Mouse (Mus musculus) hindlimb bud, embryonic 11.5 days (tissue): Measurements from ENCODE around the gene Prickle2.
A peak's percentile ranks its signal among the peaks of the same experiment; 100 is the strongest.

Experiments
- DNase-seq: peaks from one replicate; pipeline ENCODE4 v3.0.0-alpha.2; 2012; ENCODE audit warnings: low read depth, low spot score; ENCODE audit errors: extremely low spot score

Prickle2 gene

DNA sequence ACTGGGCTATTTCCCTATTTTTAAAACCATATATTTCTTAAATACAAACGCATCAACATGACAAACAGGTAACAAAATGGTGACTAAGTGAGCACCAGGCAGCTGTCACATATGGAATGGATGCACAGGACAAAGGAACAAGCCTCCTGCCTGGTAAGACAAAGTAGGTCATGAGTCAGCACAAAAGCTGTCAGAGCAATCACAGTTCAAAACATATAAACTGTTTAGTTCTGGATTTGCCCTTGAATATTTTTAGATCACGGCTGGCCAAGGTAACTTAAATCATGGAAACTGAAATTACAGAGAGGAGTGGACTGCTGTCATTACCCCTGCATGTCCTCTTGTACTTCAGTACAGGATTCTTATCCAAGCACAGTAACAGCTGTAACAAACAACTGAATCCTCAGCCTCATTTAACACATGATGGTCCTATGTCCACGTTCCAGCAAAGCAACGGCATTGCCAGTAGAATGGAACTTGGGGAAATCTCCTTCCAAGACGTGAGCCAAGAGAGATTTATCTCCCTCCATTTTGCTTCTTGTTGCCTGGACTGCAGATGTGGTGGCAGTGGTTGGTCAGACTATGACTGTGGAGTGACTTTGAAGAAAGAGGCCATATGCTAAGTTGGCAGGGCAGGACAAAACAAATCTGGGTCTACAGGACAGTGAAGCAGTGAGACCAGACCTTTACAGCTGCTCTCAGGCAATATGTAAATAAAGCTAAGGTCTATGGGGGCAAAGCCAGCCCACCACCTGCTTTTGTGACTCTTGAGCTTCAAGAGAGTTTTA lies 185.7 kb downstream of the Prickle2 start:
- no peak for DNase-seq

DNA sequence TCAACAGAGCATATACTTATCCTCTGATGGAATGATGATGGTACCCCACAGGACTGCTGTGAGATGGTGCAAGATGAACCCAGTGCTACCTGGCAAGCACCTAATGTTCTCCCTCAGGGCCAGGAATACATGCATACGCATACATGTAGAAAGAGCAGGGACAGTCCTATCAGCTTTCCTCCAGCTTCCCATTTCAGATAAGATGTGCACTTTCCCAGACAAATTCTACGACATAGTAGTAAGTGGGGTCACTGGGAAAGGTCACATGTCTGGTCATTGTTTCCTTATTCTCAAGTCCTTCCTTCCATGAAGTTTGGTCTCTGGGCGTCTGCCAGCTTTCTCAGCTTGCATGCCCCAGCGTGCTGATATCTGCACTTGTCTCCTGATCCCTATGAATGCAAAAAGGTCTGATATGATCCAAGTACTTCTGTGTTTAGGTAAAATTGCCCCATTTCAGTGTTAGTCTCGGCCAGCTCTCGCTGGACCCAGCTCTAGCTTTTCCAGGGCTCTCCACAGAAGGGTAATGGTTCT lies 187.5 kb downstream of the Prickle2 start:
- no peak for DNase-seq

DNA sequence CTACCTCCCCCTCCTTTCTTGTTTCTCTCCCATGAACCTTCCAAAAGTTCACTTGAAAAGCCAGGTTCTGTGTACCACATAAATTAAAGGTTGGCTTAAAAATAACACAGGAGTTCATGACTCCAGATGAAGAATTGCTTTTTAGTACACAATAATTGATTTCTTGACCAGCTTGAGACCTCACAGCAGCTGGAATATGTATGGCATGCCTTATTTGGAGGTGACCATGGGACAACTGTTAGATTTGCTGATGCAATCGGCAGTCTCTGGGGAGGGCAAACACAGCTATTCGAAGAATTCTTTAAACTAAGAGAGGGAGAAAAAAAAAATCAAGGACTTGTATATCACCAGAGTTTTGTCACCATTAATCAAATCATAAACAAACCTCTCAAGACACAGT lies 189.0 kb downstream of the Prickle2 start:
- no peak for DNase-seq

DNA sequence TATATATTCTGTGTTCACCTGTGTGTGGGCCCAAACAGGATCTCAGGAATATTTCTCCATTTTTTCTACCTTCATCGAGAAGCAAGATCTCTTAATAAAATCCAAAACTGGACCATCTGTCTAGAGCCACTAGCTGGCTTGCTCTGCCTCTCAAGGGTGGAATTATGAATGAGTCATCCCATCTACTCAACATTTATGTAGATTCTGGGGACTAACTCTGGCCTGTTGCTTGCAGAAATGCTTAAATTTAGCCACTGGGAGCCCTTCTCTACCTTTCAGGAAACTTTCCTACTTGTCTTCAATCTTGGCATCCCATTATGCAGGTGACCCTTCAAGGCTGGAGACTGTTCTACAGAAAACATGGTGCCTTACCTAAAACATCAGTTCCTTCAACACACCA lies 194.0 kb downstream of the Prickle2 start:
- DNase-seq = no peak

DNA sequence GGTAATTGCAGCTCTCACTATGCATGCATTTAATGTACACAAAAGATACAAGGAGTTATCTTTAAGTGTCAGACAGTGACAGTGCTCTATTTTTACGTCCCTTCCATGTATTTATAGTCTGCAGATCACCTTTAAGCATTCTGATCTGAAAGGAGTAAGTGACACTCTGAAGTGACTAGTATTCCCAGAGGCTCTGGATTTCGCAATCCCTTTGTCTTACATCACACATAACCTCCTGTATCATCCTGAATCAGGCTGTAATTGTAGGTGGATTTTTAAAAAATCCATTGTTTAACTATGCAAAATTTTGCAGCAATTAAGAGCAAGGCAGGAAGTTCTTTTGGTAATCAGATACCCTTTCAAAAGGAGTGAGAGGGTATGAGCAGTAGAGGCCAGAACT lies 196.2 kb downstream of the Prickle2 start:
- no peak for DNase-seq

DNA sequence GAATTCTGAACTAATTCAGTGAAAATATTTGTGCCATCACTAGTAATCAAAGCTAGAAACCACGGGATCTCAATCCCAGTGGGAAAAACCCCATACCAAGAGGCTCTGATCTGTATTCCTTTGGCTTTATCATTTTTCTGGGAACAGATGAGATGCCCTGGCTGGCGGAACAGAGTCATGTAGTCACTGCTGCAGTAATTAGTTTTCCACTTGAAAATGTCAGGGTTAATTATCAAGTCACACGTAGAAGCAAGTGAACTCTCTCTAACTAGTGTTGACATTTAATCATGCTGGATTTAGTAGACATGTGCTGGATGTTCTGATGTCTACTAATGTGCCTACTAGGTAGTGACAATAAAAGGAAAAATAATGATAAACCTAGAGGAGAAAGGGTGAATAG lies 199.7 kb downstream of the Prickle2 start:
- DNase-seq = no peak

DNA sequence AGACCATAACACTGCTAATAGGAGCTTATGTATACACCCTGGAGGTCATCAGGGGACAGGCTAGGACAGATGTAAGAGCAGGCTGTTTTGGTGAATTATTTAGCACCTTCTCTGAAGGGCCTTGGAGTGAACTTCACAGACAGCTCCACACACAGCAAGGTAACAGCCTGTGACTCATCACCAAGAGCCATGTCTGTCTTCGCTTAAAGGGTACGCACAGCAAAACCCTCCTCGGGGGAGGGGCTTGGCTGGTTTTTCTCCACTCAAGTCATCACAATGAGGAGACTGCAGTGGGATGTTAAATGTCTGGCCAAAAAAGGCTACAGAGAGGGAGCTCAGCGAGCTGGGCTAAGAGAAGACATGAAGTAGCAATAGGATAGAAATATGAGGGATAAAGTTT lies 206.5 kb downstream of the Prickle2 start:
- no peak for DNase-seq

DNA sequence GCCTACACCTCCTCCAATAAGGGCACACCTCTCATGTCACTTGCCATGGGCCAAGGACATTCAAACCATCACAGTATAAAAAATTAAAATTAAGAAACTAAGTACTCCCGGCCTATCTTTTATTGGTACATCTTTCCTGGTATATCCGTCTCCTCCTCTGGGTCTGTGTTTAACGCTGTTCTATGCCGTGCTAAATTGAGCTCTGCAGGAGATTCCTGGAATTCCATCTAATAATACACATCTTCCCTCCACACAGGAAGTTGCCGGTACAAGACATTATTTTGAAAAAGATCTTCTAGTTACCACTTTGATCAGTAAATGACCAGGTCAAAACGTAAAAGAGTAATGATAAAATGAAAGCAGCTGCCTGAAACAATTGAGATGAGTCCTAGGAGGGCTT lies 207.4 kb downstream of the Prickle2 start:
- DNase-seq = no peak

DNA sequence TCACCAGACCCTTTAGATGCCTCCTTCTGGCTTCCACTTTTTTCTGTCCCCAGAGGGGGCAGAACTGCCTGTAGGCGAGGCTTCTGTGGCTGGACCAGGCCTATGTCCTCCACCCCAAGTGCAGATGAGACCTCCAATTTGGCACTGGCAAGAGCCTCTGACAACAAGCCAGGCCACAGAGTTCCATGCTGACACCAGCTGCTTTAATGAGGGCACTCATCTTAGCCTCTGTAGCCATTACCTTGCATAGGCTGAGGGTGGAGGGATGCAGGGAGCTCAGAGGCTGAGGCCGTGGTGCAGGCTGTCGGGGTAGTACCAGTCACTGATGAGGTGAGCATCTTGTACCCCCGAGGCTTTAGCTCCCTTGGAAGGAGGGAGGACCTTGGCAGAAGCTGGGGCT lies 208.7 kb downstream of the Prickle2 start:
- no peak for DNase-seq

DNA sequence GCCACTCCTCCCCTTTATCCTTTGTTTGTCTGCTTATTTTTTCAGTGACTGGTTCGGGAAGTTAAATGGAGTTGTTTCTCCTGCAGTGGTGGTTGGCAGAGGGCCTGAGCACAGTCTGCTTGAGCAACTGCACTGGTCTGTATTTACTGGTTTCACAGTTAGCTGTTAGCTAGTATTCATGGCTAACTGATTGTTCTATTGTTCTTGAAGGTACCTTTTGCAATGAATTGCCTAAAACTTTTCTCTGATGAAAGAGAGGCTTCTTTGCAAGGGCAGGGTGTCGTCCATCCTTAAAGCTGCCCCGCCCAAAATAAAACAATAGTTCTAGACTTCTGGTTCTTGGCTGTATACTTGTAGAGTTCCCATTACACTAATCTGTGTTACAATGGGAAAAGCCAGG lies 210.5 kb downstream of the Prickle2 start:
- DNase-seq = no peak

DNA sequence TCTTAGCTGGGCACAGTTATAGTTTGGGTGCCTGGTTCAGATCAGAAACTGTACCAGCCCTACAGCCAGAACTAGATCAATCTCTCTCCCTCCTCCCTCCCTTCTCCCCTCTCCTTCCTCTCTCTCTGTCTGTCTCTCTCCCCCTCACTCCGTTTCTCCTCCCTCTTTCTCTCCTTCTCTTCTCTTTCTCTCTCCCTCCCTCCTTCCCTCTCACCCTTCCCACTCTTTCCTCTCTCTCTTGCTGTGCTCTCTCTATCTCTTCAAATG lies 224.3 kb downstream of the Prickle2 start:
- no peak for DNase-seq

DNA sequence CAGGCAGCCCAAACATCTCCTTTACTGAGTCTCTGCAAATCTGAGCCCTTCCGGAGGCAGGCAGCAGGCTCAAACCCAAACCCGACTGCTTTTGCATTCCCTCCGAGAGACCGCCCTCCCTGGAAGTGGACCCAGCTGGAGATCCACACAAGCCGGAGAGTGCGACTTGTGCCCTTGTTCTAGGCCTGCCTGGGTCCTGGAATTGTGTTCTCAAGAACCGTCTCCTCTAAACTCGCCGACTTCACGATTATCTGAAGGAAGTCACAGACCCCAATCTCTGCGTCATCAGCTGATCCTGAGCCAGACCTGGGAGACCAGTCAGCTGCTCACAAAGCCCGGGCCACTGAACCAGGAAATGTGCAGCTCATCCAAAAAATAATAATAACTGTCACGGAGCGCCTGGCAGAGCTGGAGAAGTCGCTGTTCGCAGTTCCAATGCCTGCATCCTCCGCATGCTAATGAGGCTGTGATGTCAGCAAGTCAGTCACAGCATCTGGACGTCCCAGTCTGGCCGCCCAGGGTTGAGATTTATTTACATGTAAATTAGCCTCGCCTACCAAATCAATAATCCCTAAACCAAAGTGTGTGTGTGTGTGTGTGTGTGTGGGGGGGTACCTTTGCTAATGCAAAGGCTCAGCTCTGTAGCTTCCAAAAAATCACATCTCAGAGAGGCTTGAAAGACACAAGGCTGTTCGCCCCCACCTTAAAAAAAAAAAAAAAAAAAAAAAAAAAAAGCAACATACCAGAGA lies 224.8 kb downstream of the Prickle2 start:
- peak; percentile 37 for DNase-seq

DNA sequence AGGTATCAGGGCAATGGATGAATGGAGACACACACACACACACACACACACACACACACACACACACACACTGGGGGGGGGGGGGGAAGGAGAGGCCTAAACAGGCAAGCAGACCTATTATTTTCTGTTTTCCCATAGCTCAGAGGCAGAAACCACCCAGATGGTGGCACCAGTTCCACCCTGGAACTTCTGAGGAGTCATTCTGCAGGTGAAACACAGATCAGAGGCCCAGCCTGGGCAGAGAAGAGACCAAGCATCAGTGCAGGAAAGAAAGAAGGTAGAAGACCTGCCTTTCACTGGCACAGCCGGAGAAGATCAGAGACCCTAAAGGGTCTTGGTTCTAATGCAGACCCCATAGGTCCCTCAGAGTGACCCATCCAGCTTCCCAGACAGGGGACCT lies 227.3 kb downstream of the Prickle2 start:
- no peak for DNase-seq

DNA sequence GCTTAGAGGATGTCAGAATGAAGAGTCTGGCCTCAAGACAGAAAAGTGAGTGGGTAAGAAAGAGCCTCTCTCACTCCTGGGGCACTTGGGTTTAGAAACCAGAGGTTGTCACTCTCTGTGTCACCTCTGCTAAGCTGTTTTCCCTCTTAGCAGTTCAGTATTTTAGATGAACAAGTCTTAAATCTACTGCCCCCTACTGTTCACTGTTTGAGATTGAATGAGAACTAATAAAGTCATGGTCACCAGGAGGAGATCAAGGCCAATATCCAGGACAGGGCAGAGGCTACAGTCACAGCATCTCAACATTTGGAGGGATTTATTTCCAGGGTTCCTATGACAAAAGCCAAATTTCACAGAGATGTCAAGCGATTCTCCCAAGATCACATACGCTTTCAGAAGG lies 228.3 kb downstream of the Prickle2 start:
- DNase-seq = no peak

DNA sequence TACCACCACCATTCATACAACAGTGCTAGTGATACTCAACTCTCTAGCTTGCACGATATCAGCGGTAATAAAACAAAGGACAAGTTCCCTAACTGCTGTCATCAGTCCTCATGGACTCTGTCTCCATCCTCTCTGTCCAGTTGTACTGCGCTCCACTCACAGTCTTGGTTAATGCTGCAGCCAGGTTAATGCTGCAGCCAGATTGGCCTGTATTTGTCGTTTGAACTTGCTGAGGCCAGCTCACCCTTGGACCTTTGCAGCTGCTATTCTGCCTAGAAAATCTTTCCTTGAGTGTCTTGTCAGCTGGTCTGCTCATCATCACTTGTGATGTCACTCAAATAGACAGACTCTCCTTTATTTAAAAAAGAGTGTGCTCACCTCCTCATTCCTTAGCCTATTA lies 236.5 kb downstream of the Prickle2 start:
- no peak for DNase-seq

DNA sequence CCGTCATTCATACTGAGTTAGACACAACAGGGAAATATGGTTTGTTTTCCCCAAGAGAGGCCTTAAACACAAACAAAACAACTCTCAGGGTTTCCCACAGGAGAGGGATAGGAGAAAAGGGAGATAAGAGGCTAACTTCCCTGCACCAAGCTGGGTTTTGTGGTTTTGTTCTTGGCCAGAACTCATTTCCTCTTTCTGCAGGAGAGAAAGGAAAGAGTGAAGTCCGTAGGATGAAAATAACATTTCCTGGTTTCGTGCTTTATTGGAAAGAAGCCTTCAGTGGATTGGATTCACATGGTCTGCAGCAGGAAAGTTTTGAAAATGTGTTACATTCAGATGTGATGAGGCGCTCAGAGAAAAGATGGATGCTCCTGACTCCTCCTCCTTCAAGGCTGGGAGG lies 237.1 kb downstream of the Prickle2 start:
- no peak for DNase-seq

DNA sequence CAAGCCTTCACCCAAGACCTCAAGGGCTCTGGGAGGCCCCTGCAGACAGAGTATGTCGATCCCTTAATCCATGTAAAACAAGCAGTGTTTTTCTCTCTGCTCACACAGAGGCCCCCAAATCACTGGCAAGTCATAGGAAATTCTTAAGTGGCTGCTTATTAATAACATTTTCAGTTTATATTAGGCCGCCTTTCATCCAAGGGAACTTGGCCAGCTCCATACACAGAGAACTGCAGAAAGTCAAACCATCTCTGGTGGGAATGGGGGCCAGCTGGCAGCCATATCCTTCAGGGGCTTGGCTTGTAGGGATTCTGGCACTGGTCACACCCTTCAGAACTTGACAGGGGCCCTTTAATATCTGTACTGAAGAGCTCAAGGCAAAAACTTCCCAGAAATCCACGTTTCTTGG lies 237.6 kb downstream of the Prickle2 start:
- DNase-seq = no peak

DNA sequence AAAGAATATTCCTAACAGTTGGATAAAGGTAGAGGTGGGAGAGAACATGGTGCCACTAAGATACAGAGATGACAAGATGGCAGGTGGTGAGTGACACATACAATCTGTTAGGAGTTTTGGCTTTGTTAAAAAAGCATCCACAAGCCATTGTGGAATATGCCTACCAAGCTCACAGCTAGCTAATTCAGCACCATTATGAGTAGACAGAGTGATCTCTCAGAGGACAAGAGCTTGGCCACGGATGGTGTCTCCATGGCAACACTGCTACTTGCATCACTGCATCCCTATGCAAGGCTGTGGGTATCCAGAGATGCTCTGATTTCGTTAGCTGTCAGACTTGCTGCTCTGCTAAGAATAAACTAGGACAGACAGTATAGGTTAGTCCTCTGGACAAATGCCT lies 238.6 kb downstream of the Prickle2 start:
- DNase-seq = no peak

DNA sequence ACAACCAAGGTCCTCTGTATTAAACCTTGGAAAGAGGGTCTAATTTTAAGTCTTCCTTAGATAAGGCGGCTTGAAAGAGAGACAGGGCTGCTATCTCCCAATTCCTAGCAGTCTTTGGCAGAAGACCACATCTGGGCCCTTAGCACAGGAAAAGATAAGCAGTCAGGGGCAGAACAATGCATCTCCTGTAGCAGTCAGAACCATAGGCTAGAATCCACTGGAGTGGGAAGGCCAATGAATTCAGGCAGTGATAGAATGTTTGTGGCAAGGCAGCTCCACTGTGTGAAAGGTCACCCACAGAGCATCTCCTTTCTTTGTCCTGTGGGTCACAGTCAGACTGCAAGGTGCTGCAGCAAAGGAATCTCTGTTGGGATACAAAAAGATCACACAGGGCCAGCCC lies 240.3 kb downstream of the Prickle2 start:
- DNase-seq = no peak

DNA sequence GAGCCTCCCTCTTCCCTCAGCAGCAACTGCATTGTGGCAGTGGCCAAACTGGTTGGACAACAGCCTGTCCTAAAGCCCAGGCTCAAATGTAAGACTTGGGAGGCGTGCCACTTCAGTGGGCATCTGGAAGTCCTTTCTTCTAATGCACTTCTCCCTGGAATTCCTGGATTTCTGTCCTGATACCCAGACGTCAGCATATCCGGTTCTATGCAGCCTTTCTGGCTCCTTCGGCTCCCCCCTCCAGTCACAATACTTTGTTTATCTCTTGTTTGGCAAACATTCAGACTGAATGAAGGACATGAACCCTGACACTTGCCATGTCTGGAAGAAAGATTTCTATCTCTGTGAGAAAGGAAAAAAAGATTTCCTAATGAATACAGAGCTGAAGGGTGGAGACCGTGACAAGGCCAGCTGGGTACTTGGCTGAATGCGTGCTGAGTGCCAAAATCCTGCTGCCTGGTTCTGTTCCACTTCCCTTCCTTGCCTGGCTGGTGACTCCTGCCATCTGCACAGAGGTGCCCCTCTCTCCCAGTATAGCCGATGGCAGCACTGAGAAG lies 241.1 kb downstream of the Prickle2 start:
- no peak for DNase-seq

DNA sequence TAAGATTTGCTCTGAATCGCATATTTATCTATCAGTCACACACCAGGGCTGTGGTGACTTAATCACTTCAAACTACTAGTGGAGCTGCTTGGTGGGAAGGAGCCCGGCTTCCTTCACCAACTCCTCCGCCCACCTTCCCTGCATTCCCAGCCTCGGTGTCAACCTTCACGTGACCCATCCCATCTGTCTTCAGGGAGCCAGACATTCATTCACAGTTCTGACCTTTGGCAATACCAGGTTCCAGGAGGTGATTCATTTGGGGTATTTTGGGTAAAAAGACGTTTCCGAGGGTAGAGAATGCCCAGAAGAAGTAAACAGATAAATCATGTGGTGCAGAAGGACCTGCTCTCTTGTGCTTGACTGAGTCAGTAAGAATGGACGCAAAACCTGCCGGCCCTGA lies 242.2 kb downstream of the Prickle2 start:
- DNase-seq = no peak

DNA sequence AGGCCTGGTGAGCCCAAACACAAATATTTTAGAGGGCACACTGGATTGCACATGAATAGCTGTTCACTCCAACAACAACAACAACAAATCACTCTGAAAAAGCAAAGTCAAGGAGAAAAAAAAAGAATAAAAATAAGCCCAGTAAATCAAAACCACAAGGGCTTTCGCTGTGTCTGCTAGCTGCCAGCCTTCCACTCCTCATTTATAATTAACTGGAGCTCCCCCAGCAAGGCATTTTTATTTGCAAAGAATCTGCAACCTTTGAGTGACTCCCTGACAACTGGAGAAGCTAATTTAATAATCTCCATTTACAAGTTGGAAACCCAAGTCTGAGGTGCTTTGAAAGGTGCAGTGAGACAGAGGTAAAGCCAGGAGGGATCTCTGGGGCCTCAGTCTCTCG lies 245.2 kb downstream of the Prickle2 start:
- DNase-seq = no peak
